In the genomic region with DNA sequence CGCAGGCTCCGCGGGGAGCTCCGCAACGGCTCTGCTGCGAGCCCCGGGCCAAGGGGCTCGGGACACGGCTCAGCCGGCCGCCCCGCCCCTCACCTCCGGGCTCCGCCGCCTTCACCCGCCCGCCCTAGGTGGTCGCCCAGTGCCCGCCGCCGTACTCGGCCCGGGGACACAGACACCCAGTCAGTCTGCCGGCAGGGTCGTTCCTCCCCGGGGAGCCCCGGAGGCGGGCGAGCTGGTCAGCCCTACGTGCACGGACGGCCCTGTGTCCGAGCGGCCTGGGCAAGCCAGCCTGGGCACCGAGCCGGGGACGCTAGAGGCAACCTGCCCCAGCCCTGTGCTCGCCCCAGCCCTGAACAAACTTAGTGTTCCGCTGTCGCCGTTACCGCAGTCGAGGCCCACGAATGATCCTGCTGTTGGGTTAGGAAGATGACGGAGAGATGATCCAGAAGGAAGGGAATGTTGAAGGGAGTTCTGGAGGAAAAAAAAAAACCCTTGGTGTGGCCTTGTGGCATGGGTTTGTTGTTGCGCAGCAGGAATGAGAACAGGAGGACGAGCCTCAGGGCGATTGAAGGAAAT, we compare ENCODE assay signal across 8 mouse cellular contexts. TPM values are rescaled to one million over a fixed set of nuclear protein-coding genes. Genes with fewer than 3 reads are reported as not detected.
DNase-seq lines count a peak whose midpoint lies in the region; ATAC-seq lines count a peak whose summit lies in the region.

No protein-coding gene starts in this region.

- H3K9ac ChIP-seq in embryonic facial prominence, embryonic 12.5 days: peak overlapping the region; percentile 91
- H3K9ac ChIP-seq in liver, embryonic 13.5 days: peak overlapping the region; percentile 87

- 1% methylated on average over 40 of the region's 48 CpGs for WGBS in embryonic facial prominence, embryonic 12.5 days
- WGBS in liver, embryonic 13.5 days (ENCODE audit: insufficient replicate concordance): under 1% methylated on average over 37 of the region's 48 CpGs

- intact Hi-C loops in left cerebral cortex, postnatal 14 days (cut with DNase I): loop anchor here (10.0 kb wide), 1 partner anchor 139 kb away; a partner anchor contains a TSS
- intact Hi-C loops in heart, postnatal 10 days (cut with DNase I): loop anchor here (2.0 kb wide), 2 partner anchors 57 to 135 kb away; a partner anchor contains a TSS

- peak; percentile 25 to 31 for DNase-seq in left cerebral cortex, postnatal 14 days (ENCODE audit: low spot score in 2 of 2)
- no peak for DNase-seq in left cerebral cortex, adult 11 months (ENCODE audit: low spot score)
- peak; percentile 57 for DNase-seq in NIH3T3 (ENCODE audit: low read depth)
- peak; percentile 69 to 70 for DNase-seq in heart, postnatal 10 days
- DNase-seq in liver, embryonic 13.5 days: no peak
- DNase-seq in right cerebral cortex, postnatal 14 days: peak; percentile 48
- DNase-seq in spleen, adult 12 weeks (ENCODE audit: low spot score): no peak

- peak; percentile 66 for ATAC-seq in embryonic facial prominence, embryonic 12.5 days (ENCODE audit: insufficient number of reproducible peaks, insufficient read depth, low FRiP score, low TSS enrichment)
- peak; percentile 75 for ATAC-seq in liver, embryonic 13.5 days (ENCODE audit: low read depth)

- H3K4me3 ChIP-seq in embryonic facial prominence, embryonic 12.5 days: peak overlapping the region; percentile 99
- H3K4me3 ChIP-seq in liver, embryonic 13.5 days (replicated peaks): peak overlapping the region; percentile 92

- H3K9me3 ChIP-seq in embryonic facial prominence, embryonic 12.5 days: no peaks in the 10 kb centered on the region
- no peaks in the 10 kb centered on the region for H3K9me3 ChIP-seq in liver, embryonic 13.5 days (replicated peaks)

- peaks cover 10% of the 10 kb centered on the region for H3K4me1 ChIP-seq in embryonic facial prominence, embryonic 12.5 days
- H3K4me1 ChIP-seq in liver, embryonic 13.5 days (replicated peaks): peaks cover 37% of the 10 kb centered on the region

- H3K4me2 ChIP-seq in embryonic facial prominence, embryonic 12.5 days (replicated peaks): peak overlapping the region; percentile 65
- H3K4me2 ChIP-seq in liver, embryonic 13.5 days: peak overlapping the region; percentile 87

- peaks cover 14% of the 10 kb centered on the region for H3K36me3 ChIP-seq in embryonic facial prominence, embryonic 12.5 days
- H3K36me3 ChIP-seq in liver, embryonic 13.5 days: peaks cover 6% of the 10 kb centered on the region

- no peaks in the 10 kb centered on the region for H3K27me3 ChIP-seq in embryonic facial prominence, embryonic 12.5 days
- H3K27me3 ChIP-seq in liver, embryonic 13.5 days: no peaks in the 10 kb centered on the region

- H3K27ac ChIP-seq in embryonic facial prominence, embryonic 12.5 days: peak overlapping the region; percentile 83
- peak overlapping the region; percentile 80 for H3K27ac ChIP-seq in liver, embryonic 13.5 days

RNA-seq across cellular contexts. Expression of a gene that starts 0.4 kb away (rescaled TPM):
- 10 to 100 TPM; 64.0 to 70.2 TPM for total RNA-seq in left cerebral cortex, postnatal 14 days (2021)
- 94.0 and 105 TPM in 2 replicates for polyA plus RNA-seq in embryonic facial prominence, embryonic 12.5 days (2016; fragmentation: Nextera tagmentation; extraction: Ambion mirVana)
- 10 to 100 TPM; 38.8 to 39.5 TPM for total RNA-seq in heart, postnatal 10 days (2021)
- polyA plus RNA-seq in liver, embryonic 13.5 days (2015; fragmentation: Nextera tagmentation; extraction: Ambion mirVana): 30.7 and 31.0 TPM in 2 replicates

RNA-seq across cellular contexts. Expression of a gene that starts 0.6 kb away (rescaled TPM):
- total RNA-seq in left cerebral cortex, postnatal 14 days (2021): under 1 TPM; 0.37 to 0.97 TPM
- 1.7 and 1.8 TPM in 2 replicates for polyA plus RNA-seq in embryonic facial prominence, embryonic 12.5 days (2016; fragmentation: Nextera tagmentation; extraction: Ambion mirVana)
- under 1 TPM; 0.84 to 0.99 TPM for total RNA-seq in heart, postnatal 10 days (2021)
- 0.41 and 0.59 TPM in 2 replicates for polyA plus RNA-seq in liver, embryonic 13.5 days (2015; fragmentation: Nextera tagmentation; extraction: Ambion mirVana)

RNA-seq across cellular contexts. Expression of a gene that starts 47.2 kb away (rescaled TPM):
- total RNA-seq in left cerebral cortex, postnatal 14 days (2021): 10 to 100 TPM; 25.5 to 32.0 TPM
- 66.1 and 66.2 TPM in 2 replicates for polyA plus RNA-seq in embryonic facial prominence, embryonic 12.5 days (2016; fragmentation: Nextera tagmentation; extraction: Ambion mirVana)
- total RNA-seq in heart, postnatal 10 days (2021): 10 to 100 TPM; 12.2 to 13.3 TPM
- 10.2 and 10.9 TPM in 2 replicates for polyA plus RNA-seq in liver, embryonic 13.5 days (2015; fragmentation: Nextera tagmentation; extraction: Ambion mirVana)

RNA-seq across cellular contexts. Expression of a gene that starts 59.4 kb away (rescaled TPM):
- total RNA-seq in left cerebral cortex, postnatal 14 days (2021): 1 to 10 TPM; 4.1 to 4.2 TPM
- polyA plus RNA-seq in embryonic facial prominence, embryonic 12.5 days (2016; fragmentation: Nextera tagmentation; extraction: Ambion mirVana): 3.4 TPM in 2 replicates
- 10 to 100 TPM in 1 of 2 experiments, 1 to 10 TPM in 1; 9.9 to 10.2 TPM for total RNA-seq in heart, postnatal 10 days (2021)
- 12.3 and 12.6 TPM in 2 replicates for polyA plus RNA-seq in liver, embryonic 13.5 days (2015; fragmentation: Nextera tagmentation; extraction: Ambion mirVana)

Comparison
In these comparisons a context has a peak if more than half of its experiments do, and no peak if none do; other contexts are left out.
1. DNase-seq: peak in left cerebral cortex, postnatal 14 days (2 of 2), NIH3T3 (single experiment), heart, postnatal 10 days (2 of 2) and right cerebral cortex, postnatal 14 days (single experiment); none in left cerebral cortex, adult 11 months (single experiment), liver, embryonic 13.5 days (single experiment) and spleen, adult 12 weeks (single experiment).